Mouse (Mus musculus): Measurements from ENCODE around the gene Leng9.

Leng9 gene

DNA sequence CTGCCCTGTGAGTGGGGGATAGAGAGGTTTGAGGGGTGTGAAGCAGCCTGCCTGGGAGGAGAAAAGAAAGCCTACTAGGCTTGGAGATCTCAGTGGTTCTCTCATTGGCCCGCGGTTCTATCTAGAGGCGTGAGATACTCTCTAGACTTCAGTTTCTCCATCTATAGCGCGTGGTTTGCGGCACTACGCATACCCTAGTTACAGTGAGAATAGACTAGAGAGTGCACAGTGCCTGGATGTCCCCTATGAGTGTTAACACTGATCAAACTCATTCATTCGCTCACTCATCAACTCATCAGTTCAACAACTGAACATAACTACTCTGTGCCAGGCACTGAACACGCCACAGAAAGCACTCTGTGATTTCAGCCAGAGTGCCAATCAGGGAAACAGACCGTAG, 27.4 kb downstream of the Leng9 start:
- no peak for DNase-seq (ENCODE audit: low spot score)

DNA sequence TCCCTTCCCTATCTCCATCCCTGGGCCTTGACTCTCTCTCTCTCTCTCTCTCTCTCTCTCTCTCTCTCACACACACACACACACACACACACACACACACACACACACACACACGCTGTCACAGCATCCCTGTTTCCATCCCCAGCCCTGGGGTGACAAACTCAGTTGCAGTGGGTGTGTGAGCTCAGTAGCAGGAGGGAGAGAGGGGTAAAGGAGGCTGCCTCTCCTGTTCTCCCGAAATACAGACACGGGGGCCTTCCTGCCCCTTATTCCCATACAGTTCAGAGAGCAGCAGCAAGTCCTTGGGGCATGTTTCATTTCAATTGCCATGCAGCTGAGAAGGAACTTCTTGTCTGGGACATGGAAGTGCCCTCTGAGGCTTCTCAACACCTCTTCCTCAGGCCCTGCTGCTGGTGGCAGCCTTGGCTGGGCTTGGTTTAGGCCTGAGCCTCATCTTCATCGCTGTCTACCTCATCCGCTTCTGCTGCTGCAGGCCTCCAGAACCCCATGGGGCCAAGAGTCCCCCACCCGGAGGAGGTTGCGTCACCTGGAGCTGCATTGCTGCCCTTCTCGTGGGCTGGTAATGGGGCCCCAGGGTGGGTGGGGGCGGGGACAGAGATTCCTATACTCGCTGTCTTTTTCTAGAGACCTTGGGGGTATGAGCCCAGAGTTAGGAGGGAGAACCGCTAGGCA, 28.0 kb downstream of the Leng9 start:
- DNase-seq (ENCODE audit: low spot score): no peak

DNA sequence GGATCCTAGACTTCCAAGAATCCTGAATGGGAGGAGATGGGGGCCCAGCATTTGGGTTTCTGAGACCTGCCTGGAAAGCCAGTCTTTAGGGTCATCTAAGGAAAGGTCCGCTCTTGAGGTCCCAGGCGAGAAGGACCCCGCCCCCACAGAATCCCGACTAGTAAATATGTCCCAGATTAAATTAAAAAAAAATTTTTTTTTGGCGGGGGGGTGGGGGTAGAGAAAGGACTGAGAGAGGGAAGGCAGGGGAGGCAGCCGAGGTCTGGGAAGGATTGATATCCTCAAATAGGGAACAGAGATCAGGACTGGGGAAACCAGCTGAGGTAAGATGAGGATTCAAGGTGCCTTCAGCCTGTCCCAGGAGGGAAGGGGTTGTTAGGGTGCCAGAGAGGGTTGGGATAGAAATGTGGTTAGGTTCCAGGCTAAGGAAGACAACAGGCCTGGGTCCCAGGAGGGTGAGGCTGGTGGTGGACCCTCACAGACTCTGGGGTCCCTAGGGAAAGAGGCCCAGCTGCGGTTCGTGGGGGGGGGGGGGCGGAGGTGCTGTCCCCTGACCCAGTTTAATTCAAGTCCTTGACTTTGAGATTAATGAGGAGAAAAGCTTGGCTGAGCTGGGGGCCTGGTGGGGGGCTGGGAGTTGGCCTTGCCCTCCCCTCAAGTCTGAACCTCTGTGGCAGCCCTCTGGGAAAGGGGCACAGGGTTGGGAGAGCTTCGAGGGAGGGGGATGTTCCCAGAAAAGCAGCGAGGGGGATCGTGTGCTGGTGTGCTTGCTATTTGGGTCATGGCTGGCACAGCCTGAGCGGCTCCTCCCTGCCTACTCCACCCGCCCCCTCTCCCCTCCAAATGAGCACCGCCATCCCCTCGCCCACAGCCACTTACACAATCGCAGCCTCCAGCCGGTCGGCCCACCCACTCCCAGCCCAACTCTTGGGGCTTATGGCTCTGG, 29.9 kb downstream of the Leng9 start:
- no peak for DNase-seq (ENCODE audit: low spot score)

DNA sequence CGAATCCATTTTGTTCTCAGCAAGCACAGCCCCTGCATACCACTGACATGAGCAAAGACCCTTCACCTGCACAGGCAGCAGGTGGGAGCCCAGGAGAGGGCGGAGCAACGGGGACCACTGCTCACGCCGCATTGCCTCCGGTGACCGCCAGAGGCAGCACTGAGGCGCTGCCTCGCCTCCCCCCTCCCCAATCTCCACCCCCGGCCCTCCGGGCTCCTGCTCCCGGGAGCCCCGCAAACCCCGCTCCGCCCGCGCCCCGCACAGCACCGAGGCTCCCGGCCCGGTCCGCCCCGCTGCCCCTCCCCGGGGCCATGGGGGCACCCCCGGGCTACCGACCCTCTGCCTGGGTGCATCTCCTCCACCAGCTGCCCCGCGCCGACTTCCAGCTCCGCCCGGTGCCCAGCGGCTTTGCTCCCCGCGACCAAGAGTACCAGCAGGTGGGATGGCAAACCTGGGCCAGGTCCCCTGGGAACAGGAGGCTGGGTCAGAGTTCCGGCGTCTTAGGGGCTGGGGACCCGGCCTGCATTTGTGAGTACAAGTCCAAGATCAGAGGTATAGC, 30.8 kb downstream of the Leng9 start, which contains the start of gene Ttyh1:
Gene Ttyh1 (plus strand): TSS at position 65 of the 559 bp plus-strand sequence.
- no peak for DNase-seq (ENCODE audit: low spot score)

- DNase-seq (ENCODE audit: low spot score): no peak
Measured at GRCm38 (mm10) chr7:4117050-4117814, 32.9 kb downstream of the Leng9 start.

- DNase-seq (ENCODE audit: low spot score): no peak
Measured at GRCm38 (mm10) chr7:4111766-4112165, 38.4 kb downstream of the Leng9 start.

DNA sequence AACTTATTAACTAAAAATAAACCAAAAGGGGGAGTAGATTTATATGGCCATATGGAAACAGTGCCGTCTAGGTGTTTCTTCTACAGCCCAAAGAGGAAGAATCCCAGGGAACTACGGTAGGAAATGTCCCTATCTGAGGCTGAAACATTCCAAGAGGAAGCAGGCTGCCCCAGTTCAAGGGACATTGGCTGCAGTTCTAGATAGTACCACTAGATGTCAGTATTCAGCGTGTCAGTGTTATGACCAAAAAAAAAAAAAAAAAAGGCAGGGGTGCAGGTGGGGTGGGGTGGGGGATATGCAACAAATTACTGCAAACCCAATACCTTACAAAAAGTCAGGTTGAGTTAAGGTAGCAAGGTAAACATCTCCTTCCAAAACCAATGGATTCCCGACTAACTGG, 46.8 kb downstream of the Leng9 start:
- no peak for DNase-seq (ENCODE audit: low spot score)

GRCm38 (mm10) chr7:4101144-4101543, 49.0 kb downstream of the Leng9 start:
- no peak for DNase-seq (ENCODE audit: low spot score)

- no peak for DNase-seq (ENCODE audit: low spot score)
Measured at GRCm38 (mm10) chr7:4098832-4099231, 51.3 kb downstream of the Leng9 start.

- DNase-seq (ENCODE audit: low spot score): no peak
Measured at GRCm38 (mm10) chr7:4098301-4098700, 51.9 kb downstream of the Leng9 start.
